Mouse (Mus musculus) liver, embryonic 15.5 days (tissue): ENCODE measurements around the gene Gm39566. TPM values are rescaled to one million over a fixed set of nuclear protein-coding genes. Genes with fewer than 3 reads are reported as not detected.

Source experiments
- ATAC-seq: fragments of 200-750 bp; cut with Nextera tagmentation; 2 replicates; pipeline ENCODE4 v1.8.0; 2017; ENCODE audit warnings: moderate number of reproducible peaks, mild to moderate bottlenecking, moderate library complexity; ENCODE audit not compliant: insufficient read depth
- H3K27ac ChIP-seq: fragments of 300-500 bp; sonication (generic); replicated peaks from 2 replicates; pipeline ENCODE4 v1.5.1; 2015; ENCODE audit warnings: mild to moderate bottlenecking, inconsistent platforms
- H3K27me3 ChIP-seq: fragments of 300-500 bp; sonication (generic); 2 replicates; pipeline ENCODE4 v1.6.1; 2015; ENCODE audit warnings: mild to moderate bottlenecking, inconsistent platforms
- H3K36me3 ChIP-seq: fragments of 300-500 bp; sonication (generic); replicated peaks from 2 replicates; pipeline ENCODE4 v1.6.1; 2015; ENCODE audit warnings: moderate library complexity, mild to moderate bottlenecking, inconsistent platforms
- H3K4me1 ChIP-seq: fragments of 300-500 bp; sonication (generic); replicated peaks from 2 replicates; pipeline ENCODE4 v1.6.1; 2015; ENCODE audit warnings: inconsistent platforms
- H3K4me2 ChIP-seq: fragments of 300-500 bp; sonication (generic); 2 replicates; pipeline ENCODE4 v1.6.1; 2015; ENCODE audit warnings: moderate library complexity, mild to moderate bottlenecking, inconsistent platforms
- H3K4me3 ChIP-seq: fragments of 300-500 bp; sonication (generic); replicated peaks from 2 replicates; pipeline ENCODE4 v1.5.1; 2015; ENCODE audit warnings: mild to moderate bottlenecking, inconsistent platforms
- H3K9ac ChIP-seq: fragments of 300-500 bp; sonication (generic); 2 replicates; pipeline ENCODE4 v1.6.1; 2015; ENCODE audit warnings: moderate library complexity, mild to moderate bottlenecking, inconsistent platforms
- H3K9me3 ChIP-seq: fragments of 300-500 bp; sonication (generic); replicated peaks from 2 replicates; pipeline ENCODE4 v1.6.1; 2016; ENCODE audit warnings: inconsistent platforms
- WGBS: fragments of 180-500 bp; shearing (Covaris S2); methylation state at CpG from one replicate; pipeline ENCODE4 v1.1.7; 2015; ENCODE audit warnings: mixed read lengths; ENCODE audit not compliant: insufficient replicate concordance; 5-methylcytosine and 5-hydroxymethylcytosine counted together
- polyA plus RNA-seq: library from polyadenylated mRNA; unstranded; fragments of >200 nt; fragmentation: Nextera tagmentation; extraction: Ambion mirVana; gene quantifications from 2 replicates; pipeline ENCODE4 v1.2.1, GENCODE M21; 2015

Gene Gm39566
- polyA plus RNA-seq, 1 experiment from 2014 or later = not detected

- peaks cover 90% of the 10 kb centered on the region for H3K27me3 ChIP-seq
- H3K9me3 ChIP-seq = no peaks in the 10 kb centered on the region
- H3K36me3 ChIP-seq = no peaks in the 10 kb centered on the region
- H3K4me2 ChIP-seq = no peak overlapping the region
- 72% methylated on average over 7 of the region's 7 CpGs for WGBS
- H3K4me3 ChIP-seq = no peak overlapping the region
- no peak overlapping the region for H3K9ac ChIP-seq
- peaks cover 42% of the 10 kb centered on the region for H3K4me1 ChIP-seq
- H3K27ac ChIP-seq = no peak overlapping the region
- ATAC-seq = no peak
Measured at GRCm38 (mm10) chr11:69797924-69798323, 17.2 kb downstream of the Gm39566 start.

GRCm38 (mm10) chr11:69795983-69796435, 19.1 kb downstream of the Gm39566 start:
- Histone ChIP-seq H3K4me2 (peak overlapping the region; percentile 94), H3K27me3 (peaks cover 85% of the 10 kb centered on the region), H3K4me1 (peaks cover 25% of the 10 kb centered on the region), H3K27ac (no peak overlapping the region; the same call in 1 of the 2 replicates), H3K4me3 (peak overlapping the region; percentile 58), H3K9ac (peak overlapping the region; percentile 54), H3K9me3 (no peaks in the 10 kb centered on the region), H3K36me3 (no peaks in the 10 kb centered on the region)
- 4% methylated on average over 13 of the region's 13 CpGs for WGBS
- no peak for ATAC-seq

- Histone ChIP-seq H3K4me1 (peaks cover 19% of the 10 kb centered on the region), H3K4me2 (peak within 1 kb of the TSS; percentile 94), H3K36me3 (no peaks in the 10 kb centered on the region), H3K27ac (peak within 1 kb of the TSS; percentile 35), H3K9me3 (no peaks in the 10 kb centered on the region), H3K4me3 (peak within 1 kb of the TSS; percentile 58), H3K27me3 (peaks cover 79% of the 10 kb centered on the region), H3K9ac (peak within 1 kb of the TSS; percentile 54)
- peak; percentile 99 for ATAC-seq
- under 1% methylated on average over 52 of the region's 52 CpGs for WGBS
Measured at GRCm38 (mm10) chr11:69795168-69795982, 19.7 kb downstream of the Gm39566 start, which contains the start of gene Chrnb1. TSS of gene Chrnb1 (minus strand) at chr11:69795943.

GRCm38 (mm10) chr11:69793429-69793828, 21.7 kb downstream of the Gm39566 start:
- Histone ChIP-seq H3K4me1 (peaks cover 14% of the 10 kb centered on the region), H3K36me3 (no peaks in the 10 kb centered on the region), H3K4me3 (no peak overlapping the region), H3K27ac (no peak overlapping the region), H3K9me3 (no peaks in the 10 kb centered on the region), H3K9ac (no peak overlapping the region), H3K27me3 (peaks cover 70% of the 10 kb centered on the region), H3K4me2 (no peak overlapping the region)
- WGBS = 36% methylated on average over 5 of the region's 5 CpGs
- ATAC-seq = no peak

GRCm38 (mm10) chr11:69791420-69791819, 23.7 kb downstream of the Gm39566 start:
- Histone ChIP-seq H3K4me3 (no peak overlapping the region), H3K9me3 (no peaks in the 10 kb centered on the region), H3K4me1 (peaks cover 17% of the 10 kb centered on the region), H3K27me3 (peaks cover 54% of the 10 kb centered on the region), H3K36me3 (no peaks in the 10 kb centered on the region), H3K9ac (no peak overlapping the region), H3K27ac (no peak overlapping the region), H3K4me2 (no peak overlapping the region)
- ATAC-seq = no peak
- 52% methylated on average over 5 of the region's 5 CpGs for WGBS

GRCm38 (mm10) chr11:69789431-69789830, 25.7 kb downstream of the Gm39566 start:
- Histone ChIP-seq H3K4me3 (no peak overlapping the region), H3K4me2 (no peak overlapping the region), H3K27ac (no peak overlapping the region), H3K9ac (no peak overlapping the region), H3K36me3 (no peaks in the 10 kb centered on the region), H3K9me3 (no peaks in the 10 kb centered on the region), H3K4me1 (peaks cover 12% of the 10 kb centered on the region), H3K27me3 (peaks cover 43% of the 10 kb centered on the region)
- 0 out of 2 replicates have a peak, but pooled peaks have one; percentile 10 for ATAC-seq
- 51% methylated on average over 5 of the region's 5 CpGs for WGBS

GRCm38 (mm10) chr11:69787306-69787705, 27.8 kb downstream of the Gm39566 start:
- peaks cover 15% of the 10 kb centered on the region for H3K4me1 ChIP-seq
- H3K9me3 ChIP-seq = no peaks in the 10 kb centered on the region
- peaks cover 28% of the 10 kb centered on the region for H3K27me3 ChIP-seq
- H3K4me2 ChIP-seq = no peak overlapping the region
- ATAC-seq = no peak
- no peak overlapping the region for H3K4me3 ChIP-seq
- 56% methylated on average over 5 of the region's 5 CpGs for WGBS
- no peak overlapping the region for H3K9ac ChIP-seq
- no peaks in the 10 kb centered on the region for H3K36me3 ChIP-seq
- H3K27ac ChIP-seq = no peak overlapping the region

GRCm38 (mm10) chr11:69784793-69785272, 30.3 kb downstream of the Gm39566 start:
- H3K9me3 ChIP-seq = no peaks in the 10 kb centered on the region
- H3K4me2 ChIP-seq = peak overlapping the region; percentile 72
- peak; percentile 78 for ATAC-seq
- peak overlapping the region; percentile 54 for H3K4me3 ChIP-seq
- peaks cover 15% of the 10 kb centered on the region for H3K4me1 ChIP-seq
- 12% methylated on average over 15 of the region's 15 CpGs for WGBS
- H3K27me3 ChIP-seq = peaks cover 39% of the 10 kb centered on the region
- H3K27ac ChIP-seq = peak overlapping the region; percentile 51
- no peaks in the 10 kb centered on the region for H3K36me3 ChIP-seq
- H3K9ac ChIP-seq = peak overlapping the region; percentile 42; the same call in 1 of the 2 replicates

GRCm38 (mm10) chr11:69781828-69782227, 33.3 kb downstream of the Gm39566 start:
- Histone ChIP-seq H3K36me3 (no peaks in the 10 kb centered on the region), H3K4me2 (no peak overlapping the region), H3K9me3 (no peaks in the 10 kb centered on the region), H3K27ac (no peak overlapping the region), H3K4me1 (peaks cover 13% of the 10 kb centered on the region), H3K27me3 (peaks cover 61% of the 10 kb centered on the region), H3K9ac (no peak overlapping the region), H3K4me3 (no peak overlapping the region)
- 43% methylated on average over 4 of the region's 4 CpGs for WGBS
- ATAC-seq = no peak

- Histone ChIP-seq H3K4me1 (no peaks in the 10 kb centered on the region; the same call in 1 of the 2 replicates), H3K4me3 (no peak overlapping the region), H3K9me3 (no peaks in the 10 kb centered on the region), H3K9ac (no peak overlapping the region), H3K36me3 (no peaks in the 10 kb centered on the region), H3K27me3 (peaks cover 62% of the 10 kb centered on the region), H3K4me2 (no peak overlapping the region), H3K27ac (no peak overlapping the region)
- WGBS = 65% methylated on average over 7 of the region's 7 CpGs
- no peak for ATAC-seq
Measured at GRCm38 (mm10) chr11:69778985-69779384, 36.1 kb downstream of the Gm39566 start.

- H3K27ac ChIP-seq = no peak overlapping the region
- no peaks in the 10 kb centered on the region; the same call in 1 of the 2 replicates for H3K4me1 ChIP-seq
- no peak overlapping the region for H3K9ac ChIP-seq
- WGBS = 59% methylated on average over 23 of the region's 23 CpGs
- H3K36me3 ChIP-seq = no peaks in the 10 kb centered on the region
- H3K9me3 ChIP-seq = no peaks in the 10 kb centered on the region
- H3K4me2 ChIP-seq = no peak overlapping the region
- ATAC-seq = no peak
- peaks cover 62% of the 10 kb centered on the region for H3K27me3 ChIP-seq
- no peak overlapping the region for H3K4me3 ChIP-seq
Measured at GRCm38 (mm10) chr11:69778258-69778982, 36.7 kb downstream of the Gm39566 start.
